Mouse (Mus musculus) gastrocnemius, postnatal 10 days (tissue): ENCODE results near the gene Ptk7. TPM values are rescaled to one million over a fixed set of nuclear protein-coding genes. Genes with fewer than 3 reads are reported as not detected.

ENCODE experiments used
- DNase-seq: peaks from one replicate; pipeline ENCODE4 v3.0.0; 2021; ENCODE audit warnings: mixed read lengths
- total RNA-seq, 2 experiments: library from RNA; stranded (reverse); gene quantifications; 2 replicates each; pipeline ENCODE4 v1.2.3; 2021

Gene Ptk7
- total RNA-seq, 2 experiments from 2014 or later: 12.6 to 19.3 TPM

DNA sequence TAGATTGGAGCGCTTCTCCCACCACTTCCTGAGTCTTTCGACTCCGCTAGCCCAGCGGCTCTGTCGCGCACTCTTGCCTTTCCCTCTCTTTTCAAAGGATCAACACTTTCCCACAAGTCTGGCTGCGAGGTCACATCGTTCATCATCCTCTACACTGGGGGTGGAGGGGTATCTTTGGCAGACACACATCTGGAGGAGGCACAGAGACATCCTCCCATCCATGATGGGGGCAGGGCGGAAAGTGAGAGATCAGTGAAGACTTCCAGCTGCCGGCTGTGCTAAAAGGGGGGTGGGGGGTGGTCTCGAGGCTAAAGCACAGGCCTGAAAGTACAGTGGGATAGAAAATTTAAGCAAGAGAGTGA lies 72.7 kb downstream of the Ptk7 start:
- DNase-seq: peak; percentile 27

DNA sequence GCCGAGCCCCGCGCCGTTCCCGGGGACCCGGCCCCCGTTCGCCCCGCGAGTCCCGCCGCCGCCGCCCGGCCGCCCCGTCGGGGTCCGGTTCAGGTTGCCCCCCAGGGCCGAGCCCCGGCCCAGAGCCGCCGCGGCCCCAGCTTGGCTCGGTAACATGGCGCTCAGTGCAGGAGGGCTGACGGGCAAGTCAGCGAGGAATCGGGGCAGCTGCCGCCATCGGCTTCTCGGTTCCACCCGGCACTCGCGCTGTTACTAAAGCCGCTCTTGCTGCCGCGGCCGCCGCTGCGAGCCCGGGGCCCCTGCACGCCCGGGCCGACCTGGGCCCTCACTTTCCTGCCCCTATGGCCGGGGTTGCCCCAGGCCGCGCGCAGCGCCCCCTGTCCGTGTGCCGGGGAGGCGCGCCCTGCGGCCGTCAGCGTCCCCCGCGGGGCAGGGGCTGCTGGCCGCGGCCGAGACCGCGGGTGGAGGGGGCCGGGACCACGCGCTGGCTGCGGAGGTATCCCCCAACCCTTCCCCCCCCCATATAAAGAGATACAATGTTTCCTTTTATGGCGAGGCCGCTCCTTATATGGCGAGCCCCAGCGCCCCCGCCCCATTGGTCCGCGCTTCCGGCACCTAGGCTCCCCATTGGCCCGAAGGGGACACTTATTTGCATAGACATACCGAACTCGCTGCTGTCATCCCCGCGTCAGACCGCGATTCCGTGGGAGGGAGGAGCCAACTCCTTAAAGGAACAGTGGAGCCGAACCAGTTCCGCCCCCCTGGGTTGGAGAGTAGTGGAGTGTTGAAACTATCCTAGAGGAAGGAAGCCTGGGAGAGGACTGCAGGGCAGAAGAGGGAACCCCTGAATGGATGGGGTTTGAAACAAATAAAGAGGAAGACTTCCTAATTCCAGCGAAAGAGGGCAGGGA lies 73.4 kb downstream of the Ptk7 start, which contains the start of gene Srf:
Gene Srf (minus strand): TSS at position 503 of the 911 bp plus-strand sequence.
- peak; percentile 88 for DNase-seq

DNA sequence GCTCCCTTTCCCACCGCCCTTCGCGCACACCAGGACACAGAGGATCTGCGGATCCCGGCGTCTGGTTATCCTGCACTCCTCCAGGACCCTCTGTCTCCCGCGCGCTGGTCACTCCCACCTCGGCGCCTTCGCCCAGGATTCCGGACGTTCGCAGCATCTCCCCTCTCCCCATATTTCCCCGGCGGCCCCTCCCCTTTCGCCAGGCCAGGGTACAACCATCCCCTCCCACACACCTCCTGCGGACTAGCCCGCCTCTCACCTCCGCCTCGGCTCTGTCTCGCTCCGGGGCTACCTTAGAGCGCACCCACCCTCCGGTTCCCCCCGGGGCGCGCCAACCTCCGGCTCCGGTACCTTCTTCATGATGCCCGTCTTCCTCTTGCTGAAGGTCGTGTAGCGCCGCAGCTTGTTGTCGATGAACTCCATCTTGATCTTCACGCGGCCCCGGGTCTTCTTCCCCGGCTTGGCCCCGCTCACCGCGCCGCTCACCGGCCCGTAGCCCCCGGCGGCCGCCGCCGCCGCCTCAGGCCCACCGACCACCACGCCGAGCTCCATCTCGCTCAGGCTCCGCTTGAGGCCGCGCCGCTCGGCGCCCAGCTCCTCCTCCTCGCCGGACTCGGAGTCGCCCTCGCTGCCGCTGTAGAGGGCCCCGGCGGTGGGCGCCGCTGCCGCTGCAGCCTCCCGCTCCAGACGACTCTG lies 74.2 kb downstream of the Ptk7 start:
- peak; percentile 67 for DNase-seq

DNA sequence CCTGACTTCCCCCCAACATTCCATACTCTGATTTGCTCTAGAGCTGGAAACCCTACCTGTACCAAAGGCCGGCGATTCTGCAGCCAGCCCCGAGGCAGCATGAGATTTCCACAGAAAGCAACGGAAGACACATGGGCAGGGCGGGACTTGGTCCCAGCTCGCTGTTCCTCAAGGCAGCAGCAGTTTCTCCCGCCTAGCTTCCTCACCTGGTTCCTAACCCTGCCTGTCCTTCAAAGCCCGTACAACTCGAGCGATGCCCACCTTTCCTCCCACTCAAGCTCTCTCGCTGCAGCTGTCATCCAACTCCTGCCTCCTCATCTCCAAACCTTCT lies 74.7 kb downstream of the Ptk7 start:
- DNase-seq: no peak

DNA sequence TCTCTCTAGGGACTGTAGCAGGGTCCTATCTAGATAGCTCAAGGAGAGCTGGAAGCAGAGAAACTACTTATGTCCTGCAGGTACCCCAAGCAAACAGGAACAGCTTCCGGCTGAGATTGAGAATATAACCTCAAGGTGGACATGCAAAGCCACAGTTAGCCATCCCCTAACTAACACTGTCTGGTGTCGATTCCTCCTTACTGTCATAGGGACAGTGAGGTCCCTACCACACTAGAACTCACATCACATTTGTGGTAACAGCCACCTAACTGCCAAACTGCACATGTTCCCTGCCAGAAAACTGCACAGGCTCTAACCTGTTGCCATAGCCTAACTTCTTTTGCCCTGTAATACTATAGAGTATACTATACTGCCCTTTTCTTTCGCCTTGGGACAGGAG lies 75.4 kb downstream of the Ptk7 start:
- no peak for DNase-seq

DNA sequence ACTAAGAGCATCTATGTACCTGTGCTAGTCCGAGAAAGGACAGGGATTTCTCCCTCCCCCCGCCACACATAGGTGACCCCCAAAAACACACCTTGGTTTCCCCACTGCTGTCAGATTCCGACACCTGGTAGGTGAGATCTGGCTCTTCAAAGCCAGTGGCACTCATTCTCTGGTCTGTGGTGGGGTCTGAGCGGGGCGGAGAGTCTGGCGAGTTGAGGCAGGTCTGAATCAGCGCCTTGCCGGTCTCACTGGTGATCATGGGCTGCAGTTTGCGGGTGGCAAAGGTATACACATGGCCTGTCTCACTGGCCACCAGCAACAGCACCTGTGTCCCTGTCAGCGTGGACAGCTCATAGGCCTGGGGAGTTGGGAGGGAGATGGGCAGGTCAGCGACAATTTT lies 75.8 kb downstream of the Ptk7 start:
- DNase-seq: no peak

DNA sequence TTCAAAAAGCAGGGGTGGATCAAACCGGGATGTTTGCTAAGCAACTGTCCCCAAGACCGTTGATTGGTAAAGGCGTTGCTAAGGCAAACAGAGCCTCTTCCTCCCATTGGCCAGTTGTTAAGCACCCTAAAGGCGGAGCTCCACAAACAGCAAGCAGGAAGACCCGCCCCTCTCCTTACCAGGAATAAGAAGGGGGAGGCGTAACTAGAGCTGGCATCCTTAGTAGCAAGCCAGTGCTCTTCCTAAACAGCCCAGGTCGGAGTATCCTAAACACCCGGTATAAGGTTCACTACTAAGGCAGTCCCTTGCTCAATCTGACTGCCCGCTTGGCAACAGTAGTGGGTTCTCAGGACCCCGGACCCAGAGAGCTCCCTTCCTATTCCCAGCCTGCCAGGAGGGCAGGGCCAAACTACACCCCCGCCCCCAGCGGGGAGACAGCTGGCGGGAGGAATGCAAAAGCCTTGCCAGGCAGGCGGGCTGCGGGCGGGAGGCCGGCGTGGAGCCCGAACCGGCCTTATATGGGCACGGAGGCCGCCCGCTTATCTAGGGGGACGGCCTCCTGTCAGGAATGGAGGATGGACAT lies 76.4 kb downstream of the Ptk7 start:
- DNase-seq: peak; percentile 94

DNA sequence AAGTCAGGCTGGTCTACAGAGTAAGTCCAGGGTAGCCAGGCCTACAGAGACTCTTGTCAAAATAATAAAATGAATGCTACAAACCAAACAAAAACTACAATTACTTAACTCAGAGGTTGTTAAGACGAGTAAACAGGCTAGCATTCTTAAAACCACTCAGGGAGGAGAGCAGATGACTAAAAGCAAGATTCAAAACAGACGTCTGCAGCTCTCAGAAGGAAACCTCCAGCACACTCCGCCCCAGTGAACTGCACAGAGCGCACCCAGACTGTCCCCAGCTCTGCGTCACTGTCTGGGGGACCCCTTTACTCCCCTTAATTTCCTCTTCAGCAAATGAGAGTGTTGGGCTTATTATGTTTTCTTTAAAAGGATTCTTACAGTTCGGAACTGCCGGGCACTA lies 77.2 kb downstream of the Ptk7 start:
- no peak for DNase-seq

DNA sequence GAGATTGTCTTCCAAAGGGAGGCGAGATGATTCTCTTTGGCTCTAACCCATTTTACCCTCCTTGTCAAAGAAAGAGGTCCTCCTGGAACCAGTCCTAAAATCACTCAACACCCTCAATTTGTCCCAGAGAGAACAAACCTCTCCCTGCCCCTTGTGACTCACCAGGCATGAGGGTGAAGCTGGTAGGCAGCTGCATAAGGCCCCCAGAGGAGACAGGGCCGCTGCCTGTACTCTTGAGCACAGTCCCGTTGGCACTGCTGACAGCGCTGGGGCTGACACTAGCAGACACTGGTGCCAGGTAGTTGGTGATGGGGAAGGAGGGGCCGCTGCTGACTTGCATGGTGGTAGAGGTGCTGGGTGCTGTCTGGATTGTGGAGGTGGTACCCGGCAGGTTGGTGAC lies 77.9 kb downstream of the Ptk7 start:
- no peak for DNase-seq

DNA sequence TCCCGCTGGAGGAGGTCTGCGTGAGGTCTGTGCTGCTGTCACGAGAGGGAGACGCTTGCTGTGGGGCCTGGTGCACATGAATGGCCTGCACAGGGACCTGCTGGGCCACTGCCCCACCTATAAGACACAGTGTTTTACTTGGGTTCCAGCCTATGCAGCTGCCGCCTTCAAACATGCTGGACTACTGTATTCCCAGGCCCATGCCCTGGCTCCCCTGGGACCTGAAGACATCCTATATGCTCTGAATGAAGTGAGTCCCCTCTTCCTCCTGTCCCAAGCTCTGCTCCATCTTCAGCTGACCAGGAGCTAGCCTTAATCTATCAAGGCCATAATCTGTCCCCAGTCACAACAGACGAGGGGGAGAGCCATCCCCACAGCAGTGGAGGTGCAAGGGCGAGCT lies 78.4 kb downstream of the Ptk7 start:
- no peak for DNase-seq

DNA sequence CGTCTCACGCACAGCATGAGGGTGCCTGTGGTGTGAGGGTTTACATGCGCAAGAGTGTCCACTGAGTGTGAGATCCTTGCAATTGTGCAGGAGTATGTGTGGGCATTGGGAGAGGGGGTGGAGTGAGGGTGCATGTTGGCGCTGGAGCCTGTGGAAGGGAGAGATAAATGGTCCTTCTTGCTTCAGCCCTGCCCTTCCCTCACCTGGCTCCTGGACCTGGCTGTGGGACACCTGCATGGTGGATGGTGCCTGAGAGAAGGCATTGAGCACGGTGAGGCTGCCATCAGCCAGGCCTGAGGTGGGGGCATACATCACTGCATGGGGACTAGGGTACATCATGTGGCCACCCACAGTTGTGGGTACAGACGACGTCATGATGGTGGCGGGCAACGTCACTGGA lies 79.7 kb downstream of the Ptk7 start:
- no peak for DNase-seq

DNA sequence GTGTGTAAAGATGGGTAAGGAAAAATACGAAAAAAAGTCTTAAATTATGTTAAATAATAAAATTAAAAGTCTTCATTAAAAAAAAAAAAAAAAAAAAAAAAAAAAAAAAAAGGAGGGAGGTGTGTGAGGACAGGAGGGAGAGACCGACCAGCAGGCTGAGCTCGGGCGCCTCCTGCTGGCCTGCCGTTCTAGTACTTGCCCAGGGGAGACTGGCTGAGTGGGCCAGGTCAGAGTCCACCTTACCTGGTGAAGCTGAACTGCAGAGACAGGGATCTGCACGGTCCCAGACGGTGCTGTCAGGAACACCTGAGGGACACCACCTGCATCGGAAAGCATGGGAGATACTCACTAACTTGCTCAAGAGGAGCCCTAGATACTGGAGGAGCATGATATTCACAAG lies 80.1 kb downstream of the Ptk7 start:
- peak; percentile 65 for DNase-seq

DNA sequence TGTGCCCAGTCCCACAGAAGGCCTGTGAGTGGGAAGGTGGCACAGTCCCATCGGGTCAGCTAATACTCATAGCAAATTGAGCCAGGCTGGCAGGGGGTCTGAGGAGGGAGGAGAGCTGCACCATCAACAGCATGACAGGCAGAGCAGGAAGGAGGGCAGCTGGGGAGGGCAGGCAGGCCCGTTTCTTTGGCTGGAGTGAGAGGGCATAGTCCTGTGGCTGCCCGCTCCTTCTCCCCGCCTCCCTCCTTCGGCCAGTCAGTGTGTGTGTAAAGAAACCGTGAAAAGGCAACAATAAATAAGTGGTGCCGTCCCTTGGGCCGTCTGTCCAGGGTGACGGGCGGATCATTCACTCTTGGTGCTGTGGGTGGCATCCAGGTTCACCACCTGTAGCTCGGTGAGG lies 80.6 kb downstream of the Ptk7 start:
- DNase-seq: no peak

DNA sequence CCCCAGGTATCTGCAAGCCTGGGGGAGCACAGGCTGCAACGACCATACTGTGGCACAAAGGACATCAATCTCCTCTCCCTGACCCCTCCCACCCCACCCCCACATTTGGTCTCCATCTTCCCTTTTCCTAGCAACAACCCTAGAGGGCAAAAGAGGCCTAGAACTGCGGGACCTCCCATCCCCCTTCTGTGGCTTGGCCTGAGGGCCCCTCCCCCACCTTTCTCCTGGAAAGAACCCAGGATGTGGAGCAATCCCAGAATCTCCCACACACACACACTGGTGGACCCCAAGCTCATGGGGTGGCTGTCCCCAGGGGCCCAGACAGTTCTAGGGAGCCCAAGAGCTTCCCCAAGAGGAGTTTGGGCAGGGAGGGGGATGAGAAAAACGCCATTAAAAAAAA lies 81.4 kb downstream of the Ptk7 start:
- DNase-seq: no peak

DNA sequence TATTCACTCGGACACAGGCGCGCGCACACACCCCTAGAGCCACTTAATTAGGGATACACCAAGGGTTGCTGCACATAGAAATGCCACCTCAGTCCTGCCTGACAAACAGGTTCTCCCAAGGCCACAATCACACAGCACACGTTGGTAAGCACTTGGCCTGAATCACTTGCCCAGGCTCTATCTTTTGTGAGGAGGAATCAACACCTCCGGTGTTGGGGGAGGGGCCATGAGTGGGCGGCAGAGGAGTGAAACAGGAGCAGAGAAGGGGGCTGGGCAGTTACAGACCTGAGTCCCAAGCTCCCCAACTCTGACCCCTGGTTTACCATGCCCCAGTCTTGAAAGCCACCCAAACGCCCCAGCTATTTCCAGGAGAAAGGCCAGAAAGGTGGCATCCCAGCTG lies 82.3 kb downstream of the Ptk7 start:
- DNase-seq: no peak

DNA sequence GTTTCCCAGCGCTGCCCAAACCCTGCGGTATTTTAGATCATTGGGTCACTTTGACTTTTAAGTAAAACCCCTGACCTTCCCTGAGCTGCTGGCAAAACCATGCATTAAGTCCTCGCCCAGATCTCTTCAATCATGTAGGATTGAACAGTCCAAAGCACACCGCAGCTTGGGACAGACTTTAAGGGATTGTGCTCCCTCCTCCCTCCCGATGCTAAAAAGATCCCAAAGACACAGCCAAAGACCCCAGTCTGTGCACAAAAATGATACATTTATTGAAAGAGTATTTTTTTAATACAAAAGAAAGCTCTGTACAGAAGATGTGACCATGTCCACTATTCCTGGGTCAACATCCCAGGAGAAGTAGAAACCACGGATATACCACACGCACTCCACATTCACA lies 82.7 kb downstream of the Ptk7 start:
- no peak for DNase-seq

DNA sequence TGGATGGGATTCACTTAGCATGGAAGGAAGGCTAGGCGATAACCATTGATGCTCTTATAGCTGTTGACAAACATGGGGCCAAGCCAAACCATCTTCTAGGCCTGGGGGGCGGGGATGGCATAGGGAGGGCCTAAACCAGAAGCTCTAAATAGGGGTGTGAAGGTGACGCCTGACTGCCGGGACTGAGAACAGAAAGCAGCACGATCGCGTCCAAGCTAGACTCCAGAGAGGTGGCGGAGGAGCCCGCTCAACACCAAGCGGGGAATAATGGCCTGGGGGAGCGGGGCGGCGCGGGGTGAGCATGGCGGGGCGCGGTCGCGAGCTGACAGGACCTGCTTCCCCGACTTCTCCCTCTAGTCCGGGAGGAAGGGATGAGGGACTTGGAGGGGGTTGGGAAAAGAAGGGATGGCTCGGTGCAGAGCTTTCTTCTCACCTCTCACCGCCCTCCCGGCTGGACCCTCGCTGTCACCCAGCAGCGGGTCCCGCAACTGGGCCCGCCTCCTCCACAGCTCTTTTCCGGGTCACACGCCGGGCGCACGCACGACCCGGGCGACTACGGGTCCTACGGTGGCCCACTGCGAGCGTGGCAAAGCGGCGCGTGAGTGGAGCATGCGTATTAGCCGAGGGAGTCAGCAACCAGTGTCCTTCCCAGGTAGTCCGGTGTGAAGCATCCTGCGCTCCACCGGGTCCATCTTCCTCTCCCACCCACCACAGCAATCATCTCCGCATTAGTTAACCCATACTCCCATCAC lies 83.3 kb downstream of the Ptk7 start, which contains the start of gene Cul9:
Gene Cul9 (minus strand): TSS at position 576 of the 752 bp plus-strand sequence.
- peak; percentile 76 for DNase-seq

DNA sequence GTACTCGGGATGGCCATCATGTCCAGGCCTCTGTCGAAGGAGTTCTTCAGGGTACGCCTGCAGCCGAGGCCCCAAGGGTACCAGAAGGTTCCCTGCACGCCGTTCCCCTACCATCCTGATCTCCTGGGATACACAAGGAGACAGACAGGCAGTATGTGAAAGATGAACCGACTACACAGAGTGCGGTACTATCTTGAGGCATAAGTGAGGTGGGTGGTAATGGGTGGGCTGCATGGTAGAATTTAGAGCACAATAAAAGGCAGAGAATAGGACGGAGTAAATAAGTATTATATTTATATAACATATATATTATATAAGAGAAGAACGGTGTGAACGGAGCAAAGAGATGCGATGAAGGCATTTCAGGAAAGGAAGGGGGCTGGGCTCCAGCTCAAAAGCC lies 85.6 kb downstream of the Ptk7 start:
- DNase-seq: no peak

DNA sequence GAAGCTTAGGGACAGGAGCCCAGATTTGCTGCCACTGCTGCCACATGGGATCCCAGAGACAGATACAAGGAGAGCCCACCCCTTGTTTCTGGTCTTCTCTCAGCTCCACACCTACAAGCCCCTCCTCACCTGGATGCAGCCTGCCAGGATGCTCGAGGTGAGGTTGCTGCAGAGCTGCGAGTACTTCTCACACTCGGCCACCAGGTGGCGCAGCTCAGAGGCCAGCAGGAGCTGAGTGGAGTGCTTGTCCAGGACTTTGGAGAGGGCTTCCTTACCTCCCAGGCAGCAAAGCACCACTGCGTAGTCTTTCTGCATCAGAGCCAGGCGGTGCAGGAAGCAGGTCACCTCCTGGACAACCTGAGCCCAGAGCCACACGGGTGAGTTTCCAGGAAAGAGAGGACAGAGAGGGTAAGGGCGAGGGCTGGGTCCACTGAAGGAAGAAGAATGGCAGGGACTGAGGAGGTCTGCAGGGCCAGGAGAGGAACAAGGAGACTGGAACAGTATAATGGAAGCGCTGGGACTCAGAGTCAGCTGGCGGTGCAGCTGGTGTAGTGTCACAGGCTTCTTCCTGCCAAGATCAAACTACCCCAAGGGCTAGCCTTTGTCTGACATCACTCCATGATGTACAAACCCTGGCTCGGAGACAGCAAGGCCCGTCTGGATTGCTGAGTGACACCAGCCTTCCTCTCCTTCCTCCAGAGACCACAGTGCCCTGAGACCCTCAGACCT lies 103.6 kb downstream of the Ptk7 start:
- peak; percentile 86 for DNase-seq

DNA sequence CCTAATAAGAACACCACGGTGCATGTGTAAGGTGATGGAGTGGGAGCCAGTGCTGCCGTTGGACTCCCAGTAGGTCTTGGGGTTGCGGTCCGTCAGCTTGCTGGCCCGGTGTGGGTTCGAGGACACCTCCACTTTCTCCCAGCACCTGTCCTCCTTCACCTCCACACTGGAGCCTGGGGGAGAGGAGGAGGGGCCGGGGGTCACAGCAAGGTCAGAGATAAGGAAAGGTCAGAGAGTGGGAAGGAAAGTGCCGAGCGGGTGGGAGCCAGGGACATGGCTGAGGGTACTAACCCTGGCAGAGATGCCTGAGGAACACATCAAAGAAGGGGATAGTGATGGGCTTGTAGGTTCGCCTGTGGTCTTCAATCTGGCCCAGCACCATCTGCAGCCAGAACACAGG lies 104.2 kb downstream of the Ptk7 start:
- DNase-seq: no peak

DNA sequence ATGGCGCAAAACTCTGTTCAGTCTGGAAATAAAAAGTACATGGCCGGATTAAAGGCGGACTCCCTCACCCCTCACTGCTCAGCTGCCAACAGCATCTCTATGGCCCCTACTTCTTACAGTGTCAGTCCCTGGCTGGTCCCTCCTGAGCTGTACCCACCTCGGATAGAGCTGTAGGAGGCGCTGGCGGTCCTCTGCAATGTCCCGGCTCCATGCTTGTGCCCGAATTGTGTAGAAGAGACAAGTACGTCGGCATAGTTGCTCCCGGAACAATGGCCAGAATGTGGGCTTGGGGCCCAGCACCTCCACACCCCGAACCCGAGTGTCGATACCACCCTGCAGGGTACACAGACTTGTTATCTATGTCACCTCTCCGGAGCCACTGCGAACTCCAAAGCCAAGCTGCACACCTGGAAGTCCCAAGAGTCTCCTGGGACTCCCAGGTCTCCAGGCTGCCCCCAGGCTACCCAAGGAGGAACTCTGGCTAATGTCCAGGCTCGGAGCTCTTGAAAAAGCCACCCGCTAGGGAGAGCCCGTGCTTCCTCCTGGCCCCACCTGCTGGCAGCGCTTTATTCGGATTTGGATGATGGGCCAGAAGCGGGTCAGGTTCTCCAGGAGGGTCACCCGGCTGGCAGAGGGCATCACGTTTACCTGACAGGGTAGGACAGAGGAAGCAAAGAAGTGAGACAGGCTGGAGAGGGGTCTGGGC lies 107.2 kb downstream of the Ptk7 start:
- no peak for DNase-seq
